Mouse (Mus musculus) spleen, adult 2 months (tissue): Measurements from ENCODE around the gene Gm8257. TPM values are rescaled to one million over a fixed set of nuclear protein-coding genes. Genes with fewer than 3 reads are reported as not detected.
"Not testable (repeated sequence)": the region's sequence is repeated elsewhere in the genome, so short reads cannot be mapped to it uniquely, and the experiment has no call there.

Experiments
- DNase-seq, 2 experiments: peaks; one replicate each; pipeline versions ENCODE4 v3.0.0 to v3.0.0-alpha.2; 2012 to 2021; ENCODE audit warnings: low spot score in 2 of 2, low read depth in 1 of 2
- H3K27ac ChIP-seq: fragments of 200-500 bp; 2 replicates; pipeline ENCODE4 v1.5.1; 2012; ENCODE audit warnings: low read length, inconsistent platforms; ENCODE audit not compliant: insufficient read depth
- H3K27me3 ChIP-seq: fragments of 200-500 bp; 2 replicates; pipeline ENCODE4 v1.6.1; 2012; ENCODE audit warnings: mild to moderate bottlenecking, moderate library complexity, low read length, inconsistent platforms; ENCODE audit not compliant: control insufficient read depth, insufficient read depth
- H3K36me3 ChIP-seq: fragments of 200-500 bp; 2 replicates; pipeline ENCODE4 v1.6.1; 2012; ENCODE audit warnings: mild to moderate bottlenecking, low read length, inconsistent platforms; ENCODE audit not compliant: control insufficient read depth, insufficient read depth
- H3K4me1 ChIP-seq: fragments of 200-500 bp; 2 replicates; pipeline ENCODE4 v1.6.1; 2011; ENCODE audit warnings: inconsistent platforms; ENCODE audit not compliant: control insufficient read depth, insufficient read depth, insufficient read length
- H3K4me3 ChIP-seq: fragments of 200-500 bp; 2 replicates; pipeline ENCODE4 v1.5.1; 2011; ENCODE audit warnings: mild to moderate bottlenecking, inconsistent platforms; ENCODE audit not compliant: insufficient read depth, insufficient read length; ENCODE audit errors: extremely low read depth
- CTCF ChIP-seq: fragments of 200-500 bp; IDR thresholded peaks from 2 replicates; pipeline ENCODE4 v1.5.1; 2011; ENCODE audit warnings: mild to moderate bottlenecking, inconsistent platforms; ENCODE audit not compliant: insufficient read depth, insufficient read length, insufficient replicate concordance; ENCODE audit errors: extremely low read depth
- POLR2A ChIP-seq: fragments of 200-500 bp; IDR thresholded peaks from 2 replicates; pipeline ENCODE4 v1.6.1; 2011; ENCODE audit warnings: low read depth, low read length, inconsistent platforms
- WGBS: fragments of 180-500 bp; shearing (Covaris S2); methylation state at CpG from one replicate; pipeline ENCODE4 v1.1.7; 2018; 5-methylcytosine and 5-hydroxymethylcytosine counted together
- polyA plus RNA-seq: library from polyadenylated mRNA; depleted of rRNA; stranded (reverse); fragments of >200 nt; gene quantifications from 2 replicates; pipeline ENCODE4 v1.2.3, GENCODE M21; 2012; rRNA removed

The Gm8257 gene
- polyA plus RNA-seq: not detected in 2 replicates

- H3K4me3 ChIP-seq, H3K4me1 ChIP-seq, H3K36me3 ChIP-seq, DNase-seq, H3K27ac ChIP-seq, H3K27me3 ChIP-seq: not testable (repeated sequence)
- WGBS: 82% methylated on average over 3 of the region's 3 CpGs
Measured at GRCm38 (mm10) chr14:44706356-44706755, at the start of gene Gm8257. Gene Gm8257 (minus strand): TSS chr14:44706456.

GRCm38 (mm10) chr14:44750240-44750639 lies 44.0 kb upstream of the Gm8257 start, which contains the start of gene Gm8267:
Gene Gm8267 (minus strand): TSS chr14:44750340.
- no peak within 1 kb of the TSS for H3K4me3 ChIP-seq
- TF ChIP-seq CTCF (no peak), POLR2A (no peak)
- 81% methylated on average over 3 of the region's 3 CpGs for WGBS

GRCm38 (mm10) chr14:44742789-44743188 lies 36.5 kb upstream of the Gm8257 start:
- DNase-seq: not testable (repeated sequence)
- 81% methylated on average over 1 of the region's 1 CpGs for WGBS

More at GRCm38 (mm10) chr14:44750240-44750639, 44.0 kb upstream of the Gm8257 start, which contains the start of gene Gm8267:
- no peak for DNase-seq
- H3K4me1 ChIP-seq: no peaks in the 10 kb centered on the region
- H3K36me3 ChIP-seq: no peaks in the 10 kb centered on the region
- H3K27me3 ChIP-seq: no peaks in the 10 kb centered on the region
- no peak within 1 kb of the TSS for H3K27ac ChIP-seq

GRCm38 (mm10) chr14:44730711-44731110 lies 24.5 kb upstream of the Gm8257 start:
- not testable (repeated sequence) for DNase-seq, H3K36me3 ChIP-seq, H3K27ac ChIP-seq, H3K4me3 ChIP-seq, H3K27me3 ChIP-seq, H3K4me1 ChIP-seq

More at GRCm38 (mm10) chr14:44742789-44743188, 36.5 kb upstream of the Gm8257 start:
- not testable (repeated sequence) for H3K4me3 ChIP-seq, H3K4me1 ChIP-seq, H3K27ac ChIP-seq, H3K27me3 ChIP-seq, H3K36me3 ChIP-seq

GRCm38 (mm10) chr14:44627737-44628136 lies 78.5 kb downstream of the Gm8257 start, which contains the start of gene Gm5624:
Gene Gm5624 (minus strand): TSS chr14:44627938.
- 72% methylated on average over 4 of the region's 4 CpGs for WGBS
- H3K4me3 ChIP-seq: not testable (repeated sequence)

More at GRCm38 (mm10) chr14:44627737-44628136, 78.5 kb downstream of the Gm8257 start, which contains the start of gene Gm5624:
- not testable (repeated sequence) for H3K4me1 ChIP-seq, DNase-seq, H3K27ac ChIP-seq, H3K27me3 ChIP-seq, H3K36me3 ChIP-seq

Other genes starting within 250 kb of the Gm8257 start
- gene BC061237, start 214.0 kb downstream of the Gm8257 start, polyA plus RNA-seq: not detected in 2 replicates
- not detected in 2 replicates for gene Gm17093, start 188.2 kb downstream of the Gm8257 start, polyA plus RNA-seq
- not detected in 2 replicates for gene Gm8247, start 123.3 kb downstream of the Gm8257 start, polyA plus RNA-seq
- not detected in 2 replicates for gene Gm5624, start 78.5 kb downstream of the Gm8257 start, polyA plus RNA-seq
- gene Gm8267, start 43.9 kb upstream of the Gm8257 start, polyA plus RNA-seq: not detected in 2 replicates
- gene Ptgdr, start 152.9 kb upstream of the Gm8257 start, polyA plus RNA-seq: 0.04 and 0.06 TPM in 2 replicates